In the genomic region with DNA sequence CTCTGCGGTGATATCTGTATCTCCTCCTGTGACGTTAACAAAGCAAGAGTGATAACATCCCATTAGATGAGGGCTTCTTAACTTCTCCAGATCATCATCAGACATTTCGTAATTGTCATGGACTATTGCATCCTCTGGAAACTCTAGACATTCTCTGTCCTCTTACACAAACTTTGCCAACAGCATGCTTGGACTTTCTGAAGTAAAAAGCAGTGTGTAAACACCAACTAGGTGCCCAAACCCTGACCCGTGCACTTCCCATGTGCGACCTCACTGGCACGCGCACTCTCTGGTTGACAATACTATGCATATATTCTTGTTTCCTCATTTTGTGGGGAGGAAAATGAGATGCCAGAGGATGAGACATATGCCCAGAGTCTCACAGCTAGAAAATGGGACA, we compare ENCODE assay signal across 30 mouse cellular contexts. TPM values are rescaled to one million over a fixed set of nuclear protein-coding genes. Genes with fewer than 3 reads are reported as not detected.
DNase-seq lines count a peak whose midpoint lies in the region; ATAC-seq and TF ChIP-seq lines count a peak whose summit lies in the region.
"Had no signal": no experiment of that assay in that cellular context is flagged by ENCODE, and none has a peak within 500 bp of the region (broad histone marks: within the 10 kb centered on the region; RNA-seq: fewer than 3 reads in every experiment).

No protein-coding gene starts in this region.

- no peak for TF ChIP-seq EP300 in lung, postnatal 0 days (IDR thresholded peaks at IDR 0.05)

- H3K79me2 ChIP-seq in liver, adult 2 months (ENCODE audit: control insufficient read depth, insufficient read depth, low read length) = no peaks in the 10 kb centered on the region

- peak; percentile 99 for DNase-seq in liver, adult 2 months (ENCODE audit: extremely low read depth, low read depth, low spot score)
- DNase-seq in liver, embryonic 11.5 days (ENCODE audit: low spot score) = no peak
- DNase-seq in lung, postnatal 0 days (ENCODE audit: low spot score) = peak; percentile 48
- DNase-seq in lung, postnatal 4 days = no peak
- DNase-seq: adrenal gland, adult 2 months; adrenal gland, postnatal 14 days; B cell, adult 2 months; cerebellum, adult 11-12 months; cerebellum, adult 8-10 months; cerebellum, postnatal 10 days; cerebellum, postnatal 36 days; embryo, embryonic 11 days; gastrocnemius, postnatal 25 days; heart, postnatal 10 days; heart, postnatal 36 days had no signal

- ATAC-seq in liver, embryonic 11.5 days (replicated peaks; ENCODE audit: low FRiP score) = no peak
- ATAC-seq in lung, postnatal 0 days = no peak
- ATAC-seq in granulocyte monocyte progenitor cell, adult 5-6 weeks (replicated peaks; ENCODE audit: poor library complexity, severe bottlenecking) = peak; percentile 83
- ATAC-seq in hindbrain, embryonic 16.5 days = no peak
- ATAC-seq in hindbrain, embryonic 13.5 days (ENCODE audit: low FRiP score) = no peak
- ATAC-seq: forebrain, embryonic 15.5 days; Patski had no signal

- H3K9me3 ChIP-seq in liver, embryonic 11.5 days (ENCODE audit: control insufficient read depth, low read length) = no peaks in the 10 kb centered on the region
- no peaks in the 10 kb centered on the region for H3K9me3 ChIP-seq in lung, postnatal 0 days (ENCODE audit: low read length)
- no peaks in the 10 kb centered on the region for H3K9me3 ChIP-seq in hindbrain, embryonic 16.5 days (ENCODE audit: control insufficient read depth, low read length)
- no peaks in the 10 kb centered on the region for H3K9me3 ChIP-seq in hindbrain, embryonic 13.5 days
- H3K9me3 ChIP-seq: embryonic facial prominence, embryonic 10.5 days; embryonic facial prominence, embryonic 13.5 days; forebrain, embryonic 12.5 days; forebrain, embryonic 15.5 days; heart, embryonic 12.5 days; heart, embryonic 15.5 days; hindbrain, embryonic 10.5 days had no signal

- H3K27me3 ChIP-seq in liver, adult 2 months (ENCODE audit: control insufficient read depth, insufficient read depth, low read length) = no peaks in the 10 kb centered on the region
- no peaks in the 10 kb centered on the region for H3K27me3 ChIP-seq in liver, embryonic 11.5 days (replicated peaks; ENCODE audit: control insufficient read depth, insufficient read depth, low read length)
- H3K27me3 ChIP-seq in lung, postnatal 0 days (replicated peaks; ENCODE audit: insufficient read depth, low read length) = no peaks in the 10 kb centered on the region
- no peaks in the 10 kb centered on the region for H3K27me3 ChIP-seq in hindbrain, embryonic 16.5 days (replicated peaks; ENCODE audit: control insufficient read depth, insufficient read depth, low read length)
- H3K27me3 ChIP-seq in hindbrain, embryonic 13.5 days = no peaks in the 10 kb centered on the region
- H3K27me3 ChIP-seq: CH12.LX; embryonic facial prominence, embryonic 13.5 days; forebrain, embryonic 12.5 days; forebrain, embryonic 15.5 days; heart, embryonic 12.5 days; heart, embryonic 15.5 days; Patski had no signal

- 20% methylated on average over 7 of the region's 7 CpGs for WGBS in liver, adult 2 months
- 78% methylated on average over 7 of the region's 7 CpGs for WGBS in liver, embryonic 11.5 days
- 76% methylated on average over 7 of the region's 7 CpGs for WGBS in lung, postnatal 0 days
- WGBS in hindbrain, embryonic 16.5 days = 95% methylated on average over 7 of the region's 7 CpGs
- WGBS in hindbrain, embryonic 13.5 days = 91% methylated on average over 7 of the region's 7 CpGs

- H3K36me3 ChIP-seq in liver, adult 2 months (ENCODE audit: control insufficient read depth, insufficient read depth, low read length) = no peaks in the 10 kb centered on the region
- H3K36me3 ChIP-seq in liver, embryonic 11.5 days (ENCODE audit: control insufficient read depth, insufficient read depth, low read length) = no peaks in the 10 kb centered on the region
- H3K36me3 ChIP-seq in lung, postnatal 0 days (ENCODE audit: insufficient read depth, low read length) = no peaks in the 10 kb centered on the region
- H3K36me3 ChIP-seq in hindbrain, embryonic 16.5 days (ENCODE audit: control insufficient read depth, insufficient read depth, low read length) = no peaks in the 10 kb centered on the region
- no peaks in the 10 kb centered on the region for H3K36me3 ChIP-seq in hindbrain, embryonic 13.5 days
- H3K36me3 ChIP-seq: embryonic facial prominence, embryonic 10.5 days; embryonic facial prominence, embryonic 13.5 days; forebrain, embryonic 12.5 days; forebrain, embryonic 15.5 days; G1E; heart, embryonic 12.5 days; heart, embryonic 15.5 days; hindbrain, embryonic 10.5 days had no signal

- no peak overlapping the region for H3K9ac ChIP-seq in liver, adult 2 months (ENCODE audit: low read depth, low read length)
- H3K9ac ChIP-seq in liver, embryonic 11.5 days (ENCODE audit: low read depth, low read length) = no peak overlapping the region
- H3K9ac ChIP-seq in lung, postnatal 0 days (replicated peaks; ENCODE audit: low read depth) = no peak overlapping the region
- no peak overlapping the region for H3K9ac ChIP-seq in hindbrain, embryonic 16.5 days (ENCODE audit: low read depth, low read length)
- no peak overlapping the region for H3K9ac ChIP-seq in hindbrain, embryonic 13.5 days
- H3K9ac ChIP-seq: embryonic facial prominence, embryonic 13.5 days; forebrain, embryonic 12.5 days; forebrain, embryonic 15.5 days; heart, embryonic 12.5 days; heart, embryonic 15.5 days; hindbrain, embryonic 14.5 days had no signal

- peaks cover 8% of the 10 kb centered on the region for H3K4me1 ChIP-seq in liver, adult 2 months (ENCODE audit: control insufficient read depth, insufficient read depth, low read length)
- H3K4me1 ChIP-seq in liver, embryonic 11.5 days (replicated peaks; ENCODE audit: control insufficient read depth, insufficient read depth, low read length) = no peaks in the 10 kb centered on the region
- no peaks in the 10 kb centered on the region for H3K4me1 ChIP-seq in lung, postnatal 0 days (ENCODE audit: insufficient read depth, low read depth, low read length)
- no peaks in the 10 kb centered on the region for H3K4me1 ChIP-seq in hindbrain, embryonic 16.5 days (ENCODE audit: control insufficient read depth, insufficient read depth, low read depth, low read length)
- no peaks in the 10 kb centered on the region for H3K4me1 ChIP-seq in hindbrain, embryonic 13.5 days (replicated peaks)
- H3K4me1 ChIP-seq: forebrain, embryonic 12.5 days; forebrain, embryonic 15.5 days; hindbrain, embryonic 10.5 days had no signal

- no peak overlapping the region for H3K4me2 ChIP-seq in liver, embryonic 11.5 days
- H3K4me2 ChIP-seq in lung, postnatal 0 days (replicated peaks; ENCODE audit: low read depth, low read length) = no peak overlapping the region
- H3K4me2 ChIP-seq in hindbrain, embryonic 16.5 days (ENCODE audit: low read length) = no peak overlapping the region
- no peak overlapping the region for H3K4me2 ChIP-seq in hindbrain, embryonic 13.5 days
- H3K4me2 ChIP-seq: embryonic facial prominence, embryonic 13.5 days; forebrain, embryonic 12.5 days; forebrain, embryonic 15.5 days; heart, embryonic 12.5 days; heart, embryonic 15.5 days; hindbrain, embryonic 14.5 days had no signal

- no peak for TF ChIP-seq POLR2A in liver, adult 2 months (IDR thresholded peaks at IDR 0.05; ENCODE audit: extremely low read depth, insufficient read depth, low read length)

- H3K4me3 ChIP-seq in liver, adult 2 months (ENCODE audit: insufficient read depth, low read depth, low read length) = no peak overlapping the region
- no peak overlapping the region for H3K4me3 ChIP-seq in liver, embryonic 11.5 days (ENCODE audit: low read depth, low read length)
- no peak overlapping the region for H3K4me3 ChIP-seq in lung, postnatal 0 days (ENCODE audit: low read depth, low read length)
- H3K4me3 ChIP-seq in hindbrain, embryonic 16.5 days (ENCODE audit: low read length) = no peak overlapping the region
- no peak overlapping the region for H3K4me3 ChIP-seq in hindbrain, embryonic 13.5 days
- H3K4me3 ChIP-seq: embryonic facial prominence, embryonic 10.5 days; embryonic facial prominence, embryonic 13.5 days; erythroblast, embryonic 14.5 days; forebrain, embryonic 12.5 days; forebrain, embryonic 15.5 days; heart, embryonic 12.5 days; heart, embryonic 15.5 days; hindbrain, embryonic 10.5 days had no signal

- no peak overlapping the region for H3K27ac ChIP-seq in liver, adult 2 months (replicated peaks; ENCODE audit: insufficient read depth, low read depth, low read length)
- H3K27ac ChIP-seq in liver, embryonic 11.5 days (ENCODE audit: low read depth, low read length) = no peak overlapping the region
- H3K27ac ChIP-seq in lung, postnatal 0 days (ENCODE audit: low read length) = no peak overlapping the region
- no peak overlapping the region for H3K27ac ChIP-seq in hindbrain, embryonic 16.5 days (ENCODE audit: low read depth, low read length)
- no peak overlapping the region for H3K27ac ChIP-seq in hindbrain, embryonic 13.5 days
- H3K27ac ChIP-seq: embryonic facial prominence, embryonic 10.5 days; embryonic facial prominence, embryonic 13.5 days; forebrain, embryonic 12.5 days; forebrain, embryonic 15.5 days; heart, embryonic 15.5 days; hindbrain, embryonic 10.5 days; hindbrain, embryonic 14.5 days had no signal

- no peak for TF ChIP-seq CTCF in liver, adult 2 months (IDR thresholded peaks at IDR 0.05; ENCODE audit: low read depth, low read length)
- TF ChIP-seq CTCF in lung, postnatal 0 days (IDR thresholded peaks at IDR 0.05) = no peak

RNA-seq across cellular contexts. Expression of gene Ptgfr, which starts 8.9 kb away (rescaled TPM):
- 0.18 and 0.20 TPM in 2 replicates for total RNA-seq in liver, adult 2 months (2014; rRNA removed)
- polyA plus RNA-seq in liver, adult 2 months (2012; rRNA removed) = 0.11 TPM in 1 of 2 replicates, not detected in the other
- polyA plus RNA-seq in liver, embryonic 11.5 days (2014; fragmentation: Nextera tagmentation; extraction: Ambion mirVana) = 0.08 and 0.60 TPM in 2 replicates
- 0.63 and 0.74 TPM in 2 replicates for polyA plus RNA-seq in lung, postnatal 0 days (2015; fragmentation: Nextera tagmentation; extraction: Ambion mirVana)
- total RNA-seq in granulocyte monocyte progenitor cell, adult 5-6 weeks (2014; fragmentation: Nextera tagmentation) = 0.04 TPM in 1 of 2 replicates, not detected in the other
- total RNA-seq in granulocyte monocyte progenitor cell, adult 5-6 weeks (2017) = not detected in 2 replicates
- 1.2 and 2.0 TPM in 2 replicates for polyA plus RNA-seq in hindbrain, embryonic 16.5 days (2015; fragmentation: Nextera tagmentation; extraction: Ambion mirVana)
- 0.40 and 0.52 TPM in 2 replicates for polyA plus RNA-seq in hindbrain, embryonic 13.5 days (2015; fragmentation: Nextera tagmentation; extraction: Ambion mirVana)
- total RNA-seq: CH12.LX had no signal
- polyA plus RNA-seq: erythroblast, embryonic 14.5 days; G1E had no signal

Comparison
In these comparisons a context has a peak if more than half of its experiments do, and no peak if none do; other contexts are left out.
1. DNase-seq: peak in liver, adult 2 months (single experiment) and lung, postnatal 0 days (single experiment); none in liver, embryonic 11.5 days (single experiment) and lung, postnatal 4 days (0 of 2).